Mouse (Mus musculus) ES-CJ7 (cell line): ENCODE measurements around the gene Shank2.

Experiments
- DNase-seq: peaks from one replicate; pipeline ENCODE4 v3.0.0; 2011; ENCODE audit warnings: low read depth, low spot score

Shank2 gene

DNA sequence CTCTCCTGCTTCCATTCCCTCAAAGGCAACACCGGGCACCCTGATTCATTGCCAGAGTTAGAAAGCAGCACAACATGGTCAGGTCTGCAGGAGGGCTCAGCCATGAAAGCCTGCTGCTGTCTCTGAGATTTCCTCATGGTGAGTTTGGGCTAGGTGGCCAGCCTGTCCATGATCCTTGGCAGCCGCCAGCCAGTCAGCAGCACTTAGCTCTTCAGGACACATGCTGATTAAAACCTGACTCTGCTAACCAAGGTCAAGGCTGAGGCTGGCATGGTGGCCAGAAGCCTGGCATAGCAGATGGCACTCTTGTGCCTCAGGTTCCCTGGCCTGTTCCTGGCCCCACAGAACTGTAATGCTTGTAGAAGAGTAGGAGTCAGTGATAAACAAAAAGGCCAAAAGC, 269.3 kb downstream of the Shank2 start:
- no peak for DNase-seq

GRCm38 (mm10) chr7:144278703-144279102, 277.0 kb downstream of the Shank2 start:
- no peak for DNase-seq

DNA sequence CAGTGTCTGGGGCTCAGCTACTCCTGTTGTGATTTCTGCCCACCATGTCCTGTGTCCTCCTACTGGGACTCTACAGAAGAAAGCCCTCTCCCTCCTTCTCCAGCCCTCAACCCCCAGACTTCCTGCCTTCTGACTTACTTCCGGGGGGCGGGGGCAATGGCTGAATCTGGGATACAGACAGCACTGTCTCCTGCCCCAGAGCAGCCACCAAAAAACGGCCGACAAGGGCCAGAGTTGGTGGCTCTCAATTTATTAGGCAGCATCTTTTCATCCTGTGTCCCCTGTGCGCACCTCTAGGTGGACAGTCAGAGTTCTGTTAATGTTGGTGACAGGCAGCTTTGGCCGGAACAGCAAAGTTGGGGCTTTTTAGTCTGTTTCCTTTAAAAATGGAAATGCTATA, 282.0 kb downstream of the Shank2 start:
- DNase-seq: no peak

- peak; percentile 23 for DNase-seq
Observed at GRCm38 (mm10) chr7:144284241-144285065, 282.7 kb downstream of the Shank2 start.

DNA sequence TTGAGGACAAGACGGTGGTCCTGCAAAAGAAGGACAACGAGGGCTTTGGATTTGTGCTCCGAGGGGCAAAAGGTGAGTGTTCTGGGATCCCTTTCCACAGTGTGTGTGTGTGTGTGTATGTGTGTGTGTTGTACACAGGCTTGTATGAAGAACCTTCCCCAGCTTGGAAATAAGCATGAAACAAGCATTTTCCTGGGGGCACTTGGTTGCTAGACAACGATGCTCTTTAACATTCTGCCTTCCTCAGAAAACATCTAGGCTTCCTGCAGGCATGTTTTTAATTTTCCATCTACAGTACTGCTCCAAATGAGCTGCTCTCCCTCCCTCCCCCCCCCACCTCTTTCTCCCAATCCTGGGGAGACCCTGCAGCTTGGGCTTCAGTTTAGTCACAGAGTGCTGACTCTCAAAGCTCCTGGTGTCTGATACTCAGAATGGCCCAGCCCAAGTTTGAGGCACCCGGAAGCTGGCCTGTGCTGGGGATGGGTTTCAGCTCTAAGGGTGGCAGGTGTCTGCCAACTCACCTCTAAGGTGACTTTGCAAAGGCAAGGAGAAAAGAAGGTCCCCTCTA, 283.4 kb downstream of the Shank2 start:
- no peak for DNase-seq

- DNase-seq: no peak
Observed at GRCm38 (mm10) chr7:144285912-144286311, 284.2 kb downstream of the Shank2 start.

DNA sequence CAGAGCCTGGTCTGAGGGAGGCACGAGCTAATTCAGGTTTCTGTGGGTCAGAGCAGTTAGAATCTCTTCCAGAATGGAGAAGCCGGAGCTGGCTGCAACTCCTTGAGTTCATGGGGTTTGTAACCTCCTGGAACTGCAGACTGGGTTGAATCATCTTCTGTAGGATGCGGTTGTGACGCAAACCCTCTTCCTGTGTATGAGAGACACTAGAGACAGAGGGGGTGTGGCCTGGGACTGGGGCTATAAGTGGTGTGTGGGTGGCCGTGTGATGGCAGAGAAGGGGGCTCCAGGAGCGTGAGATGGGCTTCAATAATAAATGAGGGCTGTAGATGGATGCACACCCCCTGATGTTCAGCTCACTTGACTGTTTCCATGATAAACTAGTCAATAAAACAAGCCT, 286.3 kb downstream of the Shank2 start:
- DNase-seq: no peak

GRCm38 (mm10) chr7:144291478-144291877, 289.8 kb downstream of the Shank2 start:
- no peak for DNase-seq

DNA sequence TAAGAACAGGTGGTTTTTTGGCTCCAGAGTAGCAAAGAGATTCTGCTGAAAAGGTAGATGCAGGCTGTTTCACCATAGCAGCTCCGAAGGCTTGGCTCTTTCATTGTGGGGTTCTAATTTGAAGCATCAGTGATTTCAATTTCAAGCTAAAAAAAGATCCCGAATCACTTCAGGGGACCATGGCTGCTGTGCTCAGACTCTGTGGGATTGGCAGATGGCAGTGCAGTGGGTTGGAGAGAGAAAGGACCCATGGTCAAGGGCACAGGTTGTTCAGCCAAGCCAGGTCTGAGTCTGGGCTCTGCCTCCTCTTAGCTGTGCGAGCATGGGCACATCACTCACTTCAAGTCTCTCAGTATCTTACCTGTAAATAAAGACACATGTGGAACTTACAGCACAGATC, 291.9 kb downstream of the Shank2 start:
- DNase-seq: no peak

DNA sequence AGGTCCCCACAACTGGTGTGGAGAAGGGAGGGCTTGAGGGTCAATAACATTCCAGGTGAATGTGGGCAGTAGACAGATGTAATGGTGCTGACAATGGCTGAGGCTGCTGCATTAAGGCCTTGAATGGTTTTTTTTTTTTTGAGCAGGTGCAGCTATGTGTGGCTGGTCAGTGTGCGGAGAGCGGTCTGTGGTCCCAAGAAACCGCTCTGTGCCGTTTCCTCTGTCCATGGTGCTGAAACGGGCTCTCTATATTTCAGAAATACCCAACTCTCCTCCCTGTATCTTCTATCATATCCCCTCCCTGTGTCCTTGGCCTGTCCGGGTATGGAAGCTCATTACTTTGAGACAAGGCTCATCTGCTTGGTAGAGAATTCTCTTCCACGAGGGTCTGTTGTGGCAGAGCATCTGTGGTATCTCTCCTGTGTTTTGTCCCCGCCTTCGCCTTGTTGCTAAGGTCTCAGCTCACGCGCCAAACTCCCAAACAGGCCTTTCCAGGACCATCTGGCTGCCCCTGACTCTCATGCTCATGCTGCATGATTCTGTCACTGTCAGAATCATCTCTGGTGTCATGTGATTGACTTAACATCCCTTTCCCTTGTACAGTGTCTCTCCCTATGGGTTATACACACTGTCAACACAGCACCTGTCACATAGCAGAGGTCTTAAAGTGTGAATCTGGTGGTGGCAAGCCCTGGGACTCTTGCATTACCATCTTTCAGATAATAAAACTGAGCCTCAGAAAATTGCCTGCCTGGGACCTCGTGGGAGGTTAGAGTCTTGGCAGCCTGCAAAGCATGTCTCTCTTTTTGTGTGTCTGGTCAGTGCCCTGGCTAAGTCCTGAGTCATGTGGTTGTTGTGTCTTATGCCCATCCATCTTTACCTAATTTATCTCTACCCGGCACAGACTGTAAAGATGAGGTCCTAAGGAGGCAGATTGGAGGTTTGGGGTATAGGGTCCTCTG, 292.8 kb downstream of the Shank2 start:
- DNase-seq: peak; percentile 53

DNA sequence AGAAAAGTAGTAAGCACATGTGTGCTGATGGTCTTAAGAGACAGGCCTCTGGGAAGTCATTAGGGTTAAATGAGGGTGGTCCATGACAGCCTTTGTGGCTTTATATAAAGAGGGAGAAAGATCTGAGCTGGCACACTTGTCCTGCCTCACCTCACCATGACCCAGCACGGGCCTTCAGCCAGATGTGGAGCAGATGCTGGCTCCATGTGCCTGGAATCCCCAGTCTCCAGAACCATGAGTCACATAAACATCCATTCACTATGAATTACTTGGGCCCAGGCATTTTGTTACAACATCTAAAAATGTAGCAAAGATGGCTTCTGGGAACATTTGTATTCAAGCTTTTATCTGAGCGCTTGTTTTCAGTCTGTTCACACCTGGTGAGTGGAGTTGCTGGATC, 297.6 kb downstream of the Shank2 start:
- DNase-seq: no peak

DNA sequence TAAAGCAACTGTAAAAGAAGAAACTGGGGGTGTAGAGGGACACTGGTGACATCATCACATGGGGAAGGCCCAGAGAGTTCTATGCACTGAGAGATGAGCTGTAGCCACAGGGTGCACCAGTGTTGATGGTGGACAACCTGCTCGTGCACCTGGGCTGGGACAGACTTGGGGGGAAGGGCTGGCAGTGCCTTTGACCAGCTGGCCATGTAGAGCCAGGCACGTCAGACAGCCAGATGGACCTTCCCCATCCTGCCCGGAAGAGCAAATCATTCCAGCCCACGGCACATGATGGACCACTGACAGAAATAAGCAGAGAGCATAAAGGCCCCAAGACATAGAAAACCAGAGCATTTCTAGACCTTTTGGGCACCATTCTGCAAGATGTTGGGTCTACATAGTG, 299.9 kb downstream of the Shank2 start:
- DNase-seq: no peak

DNA sequence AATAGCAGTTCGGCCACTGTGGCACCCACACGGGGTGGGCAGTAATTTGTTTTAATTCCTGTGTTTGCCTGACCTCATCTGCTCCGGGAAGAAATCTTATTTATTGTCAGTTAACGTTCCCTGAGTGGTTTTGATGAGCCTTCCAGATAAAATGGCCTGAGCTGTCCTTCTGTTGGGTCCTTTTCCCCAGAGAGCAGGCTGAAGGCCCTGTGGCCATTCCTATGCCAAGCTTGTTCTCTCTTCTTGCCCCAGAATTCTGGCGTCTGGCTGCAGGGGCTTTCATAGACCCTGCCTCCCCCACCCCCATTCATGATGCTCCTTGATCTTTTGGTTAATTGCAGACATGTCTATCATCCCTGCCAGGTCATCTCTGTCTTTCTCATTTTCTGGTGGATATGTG, 300.8 kb downstream of the Shank2 start:
- no peak for DNase-seq

GRCm38 (mm10) chr7:144307853-144308409, 306.2 kb downstream of the Shank2 start:
- DNase-seq: no peak

DNA sequence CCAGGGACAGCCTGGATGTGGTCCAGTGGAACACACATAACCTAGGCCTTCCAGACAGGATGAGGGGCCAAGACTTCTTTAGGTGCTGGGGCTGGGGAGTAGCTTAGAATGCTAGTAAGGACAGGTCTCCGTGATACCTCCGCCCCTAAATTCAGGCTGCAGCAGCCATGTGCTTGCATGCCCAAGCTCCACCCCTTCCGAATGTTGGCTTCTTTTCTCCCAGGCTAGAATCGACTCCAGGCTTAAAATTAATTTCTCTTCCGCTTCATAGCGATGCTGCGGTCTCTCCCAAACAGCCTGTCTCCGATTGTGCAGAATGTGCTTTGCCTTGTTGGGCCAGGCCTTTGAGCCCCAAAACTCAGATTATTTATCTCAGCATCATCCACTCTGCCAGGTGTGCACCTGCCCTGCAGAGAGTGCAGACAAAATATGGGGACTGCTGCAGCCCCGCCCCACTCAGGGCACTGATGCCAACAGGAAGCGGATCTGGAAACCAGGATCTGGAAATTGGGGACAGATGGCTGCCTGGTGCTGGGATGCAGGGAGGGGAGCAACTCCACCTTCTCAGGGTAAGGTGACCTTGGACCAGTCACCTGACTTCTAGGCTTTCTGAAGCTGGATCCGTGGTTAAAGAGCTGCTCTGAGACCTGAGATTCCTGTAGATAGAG, 312.8 kb downstream of the Shank2 start:
- peak; percentile 8 for DNase-seq

DNA sequence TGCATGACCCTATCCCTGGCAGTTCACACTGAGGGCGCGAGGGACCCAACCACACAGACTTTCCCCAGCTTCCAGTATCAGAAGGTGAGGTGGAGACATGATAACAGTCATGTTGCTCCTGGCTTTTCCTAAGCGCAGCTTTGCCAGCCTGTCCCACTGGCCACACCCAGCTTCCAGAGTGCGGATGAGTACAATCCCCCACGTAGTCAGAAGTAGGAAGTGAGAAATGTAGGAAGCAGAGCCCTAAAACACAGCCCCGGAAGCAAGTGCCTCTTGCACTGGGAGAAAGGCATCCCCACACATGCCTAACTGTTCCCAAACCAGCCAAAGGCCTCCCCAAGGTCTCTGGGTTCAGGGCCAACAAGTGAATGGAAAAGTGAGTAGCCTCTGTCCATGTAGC, 314.5 kb downstream of the Shank2 start:
- no peak for DNase-seq

DNA sequence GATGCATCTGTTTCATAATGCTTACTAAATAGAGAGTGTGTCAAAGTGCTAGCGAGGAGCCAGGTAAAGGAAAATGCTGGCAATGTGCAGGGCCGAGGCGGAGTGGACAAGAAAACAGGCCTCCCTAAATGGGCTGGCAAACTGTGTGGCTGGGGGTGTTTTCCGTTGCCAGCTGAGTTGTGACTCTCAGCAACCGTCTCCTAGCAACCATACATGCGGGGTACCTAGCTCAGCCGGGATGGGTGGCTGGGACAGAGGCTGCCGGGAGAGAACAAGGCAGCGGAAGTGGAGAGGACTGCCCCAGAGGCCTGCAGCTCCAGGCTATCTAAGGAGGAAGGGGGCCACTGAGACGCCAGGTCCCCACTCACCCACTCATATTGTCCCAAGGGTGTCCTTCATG, 315.1 kb downstream of the Shank2 start:
- DNase-seq: no peak

DNA sequence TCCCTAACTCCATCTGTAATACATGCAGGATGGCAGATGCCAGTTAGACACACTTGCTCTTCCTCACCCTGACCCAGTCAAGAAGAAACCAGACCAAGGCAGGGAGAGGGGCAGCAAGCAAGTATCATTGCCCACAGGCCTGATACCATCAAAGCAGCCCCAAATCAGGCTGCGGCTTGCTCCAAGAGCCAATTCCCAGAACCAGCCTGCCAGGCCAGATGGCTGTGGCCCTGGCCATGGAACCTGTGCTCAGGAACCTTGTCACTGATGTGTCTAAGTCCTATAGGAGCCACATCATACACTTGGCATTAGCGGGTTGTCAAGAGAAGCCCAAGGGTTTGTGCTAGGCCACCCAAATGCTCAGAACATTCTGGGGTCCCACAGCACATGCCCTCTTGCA, 322.3 kb downstream of the Shank2 start:
- DNase-seq: no peak

DNA sequence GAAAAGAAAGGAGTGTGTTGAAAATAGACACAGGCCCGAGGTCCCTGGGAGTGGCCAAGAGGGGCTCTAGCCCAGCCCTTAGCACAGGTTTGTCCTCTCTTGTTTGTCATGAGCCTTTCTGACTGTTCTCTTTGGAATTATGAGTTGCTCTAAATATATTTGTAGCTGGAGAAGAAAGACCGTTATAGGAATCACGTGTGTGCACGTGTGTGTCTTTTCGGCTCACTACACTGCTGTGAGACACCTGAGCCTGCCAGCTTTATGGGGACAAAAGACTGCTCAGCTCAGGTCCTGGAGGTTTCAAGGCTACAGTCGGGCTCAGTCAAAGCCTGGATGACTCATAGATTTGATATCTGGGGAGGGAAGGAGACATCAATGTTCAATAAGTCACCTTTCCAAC, 323.1 kb downstream of the Shank2 start:
- no peak for DNase-seq

- DNase-seq: no peak
Observed at GRCm38 (mm10) chr7:144325603-144326002, 323.9 kb downstream of the Shank2 start.

GRCm38 (mm10) chr7:144329403-144329890, 327.7 kb downstream of the Shank2 start:
- DNase-seq: no peak
